ENCODE assay signal across 8 mouse cellular contexts in genomic region chr7:144471103-144471502, GRCm38 (mm10). TPM values are rescaled to one million over a fixed set of nuclear protein-coding genes. Genes with fewer than 3 reads are reported as not detected.
DNase-seq lines count a peak whose midpoint lies in the region; ATAC-seq and TF ChIP-seq lines count a peak whose summit lies in the region.

No protein-coding gene starts in this region.

- ATAC-seq in granulocyte monocyte progenitor cell, adult 5-6 weeks (replicated peaks; ENCODE audit: poor library complexity, severe bottlenecking): peak; percentile 56
- ATAC-seq in liver, embryonic 16.5 days (ENCODE audit: low read depth): no peak

- peak overlapping the region; percentile 86; the same call in 1 of the 2 replicates for H3K9ac ChIP-seq in liver, embryonic 16.5 days (ENCODE audit: low read depth, low read length)

- DNase-seq in gastrocnemius, adult 2 months: no peak
- no peak for DNase-seq in gastrocnemius, postnatal 25 days
- no peak for DNase-seq in left cerebral cortex, adult 8-10 months (ENCODE audit: low spot score in 2 of 2)
- no peak for DNase-seq in natural killer cell, adult 2 months (ENCODE audit: low spot score in 2 of 2)
- DNase-seq in kidney, postnatal 14 days: no peak

- TF ChIP-seq CTCF in gastrocnemius, adult 2 months (IDR thresholded peaks at IDR 0.05): no peak
- no peak for TF ChIP-seq CTCF in E14TG2a.4 (conservative IDR thresholded peaks at IDR 0.05; ENCODE audit: low read length)

- no peaks in the 10 kb centered on the region for H3K27me3 ChIP-seq in E14TG2a.4 (ENCODE audit: insufficient read depth, low read length)
- no peaks in the 10 kb centered on the region for H3K27me3 ChIP-seq in liver, embryonic 16.5 days (ENCODE audit: control insufficient read depth, insufficient read depth, low read depth, low read length)

- peak overlapping the region; percentile 97 for H3K4me3 ChIP-seq in gastrocnemius, adult 2 months
- peak overlapping the region; percentile 95 for H3K4me3 ChIP-seq in E14TG2a.4 (replicated peaks; ENCODE audit: low read length)
- H3K4me3 ChIP-seq in liver, embryonic 16.5 days (ENCODE audit: low read depth, low read length): peak overlapping the region; percentile 85

- intact Hi-C loops in gastrocnemius, adult 2 months (cut with DNase I): loop anchor here (2.0 kb wide), 1 partner anchor 110 kb away; no protein-coding TSS in a partner anchor

- H3K4me2 ChIP-seq in liver, embryonic 16.5 days (ENCODE audit: low read depth, low read length): peak overlapping the region; percentile 88

- peaks cover 21% of the 10 kb centered on the region for H3K36me3 ChIP-seq in E14TG2a.4 (ENCODE audit: insufficient read depth, low read length)
- no peaks in the 10 kb centered on the region for H3K36me3 ChIP-seq in liver, embryonic 16.5 days (ENCODE audit: control insufficient read depth, insufficient read depth)

- H3K27ac ChIP-seq in gastrocnemius, adult 2 months: peak overlapping the region; percentile 94
- peak overlapping the region; percentile 44 for H3K27ac ChIP-seq in liver, embryonic 16.5 days (ENCODE audit: low read length)

- H3K9me3 ChIP-seq in E14TG2a.4 (ENCODE audit: low read length): no peaks in the 10 kb centered on the region
- H3K9me3 ChIP-seq in liver, embryonic 16.5 days (replicated peaks; ENCODE audit: control insufficient read depth, low read length): no peaks in the 10 kb centered on the region

- WGBS in liver, embryonic 16.5 days (ENCODE audit: insufficient replicate concordance): 45% methylated on average over 2 of the region's 2 CpGs

- peaks cover 61% of the 10 kb centered on the region for H3K4me1 ChIP-seq in E14TG2a.4 (replicated peaks; ENCODE audit: low read depth, low read length)
- peaks cover 16% of the 10 kb centered on the region for H3K4me1 ChIP-seq in liver, embryonic 16.5 days (ENCODE audit: control insufficient read depth, low read depth, low read length)

RNA-seq across cellular contexts. Expression of gene Cttn, which starts 0.3 kb away (rescaled TPM):
- total RNA-seq in gastrocnemius, adult 2 months (2021): 10 to 100 TPM; 16.3 to 20.7 TPM
- 10 to 100 TPM; 18.7 to 22.1 TPM for total RNA-seq in gastrocnemius, postnatal 25 days (2021)
- total RNA-seq in granulocyte monocyte progenitor cell, adult 5-6 weeks (2014; fragmentation: Nextera tagmentation): 1.5 and 2.4 TPM in 2 replicates
- total RNA-seq in granulocyte monocyte progenitor cell, adult 5-6 weeks (2017): 2.3 and 6.8 TPM in 2 replicates
- 33.7 and 34.1 TPM in 2 replicates for polyA plus RNA-seq in liver, embryonic 16.5 days (2015; fragmentation: Nextera tagmentation; extraction: Ambion mirVana)
- 10 to 100 TPM; 90.4 to 99.4 (median 94.2) TPM for total RNA-seq in left cerebral cortex, adult 8-10 months (2022)
